Mouse (Mus musculus) kidney, postnatal 4 days (tissue): ENCODE measurements around the gene Pik3cb.

Source experiments
- DNase-seq, 2 experiments: peaks; one replicate each; pipeline ENCODE4 v3.0.0; 2021; ENCODE audit warnings: mixed read lengths in 2 of 2

The Pik3cb gene

GRCm38 (mm10) chr9:99074462-99074861 is 66.0 kb downstream of the Pik3cb start:
- no peak for DNase-seq

- peak in 1 of 2 experiments; percentile 19 for DNase-seq
Measured at GRCm38 (mm10) chr9:99072538-99072937, 67.9 kb downstream of the Pik3cb start.

GRCm38 (mm10) chr9:99065311-99065710 is 75.1 kb downstream of the Pik3cb start:
- DNase-seq, result no peak

GRCm38 (mm10) chr9:99064216-99064615 is 76.2 kb downstream of the Pik3cb start:
- no peak for DNase-seq

- peak; percentile 88 for DNase-seq
Measured at GRCm38 (mm10) chr9:99062544-99062943, 77.9 kb downstream of the Pik3cb start.

GRCm38 (mm10) chr9:99057751-99058150 is 82.7 kb downstream of the Pik3cb start:
- DNase-seq, result no peak

GRCm38 (mm10) chr9:99049760-99050159 is 90.7 kb downstream of the Pik3cb start:
- DNase-seq, result peak; percentile 8 to 14

- peak; percentile 20 to 41 for DNase-seq
Measured at GRCm38 (mm10) chr9:99048724-99049250, 91.6 kb downstream of the Pik3cb start.

- no peak for DNase-seq
Measured at GRCm38 (mm10) chr9:99044761-99045160, 95.7 kb downstream of the Pik3cb start.

- DNase-seq, result no peak
Measured at GRCm38 (mm10) chr9:99042641-99043040, 97.8 kb downstream of the Pik3cb start.

- DNase-seq, result no peak
Measured at GRCm38 (mm10) chr9:99041994-99042393, 98.4 kb downstream of the Pik3cb start.

- no peak for DNase-seq
Measured at GRCm38 (mm10) chr9:99035575-99035974, 104.8 kb downstream of the Pik3cb start, which contains the start of gene Gm1123. Gene Gm1123 (minus strand): TSS chr9:99035715.

- no peak for DNase-seq
Measured at GRCm38 (mm10) chr9:99034111-99034510, 106.3 kb downstream of the Pik3cb start.

GRCm38 (mm10) chr9:99032031-99032430 is 108.4 kb downstream of the Pik3cb start:
- no peak for DNase-seq

- DNase-seq, result no peak
Measured at GRCm38 (mm10) chr9:99021751-99022150, 118.7 kb downstream of the Pik3cb start.

GRCm38 (mm10) chr9:99021166-99021565 is 119.3 kb downstream of the Pik3cb start:
- no peak for DNase-seq

GRCm38 (mm10) chr9:99017679-99018078 is 122.7 kb downstream of the Pik3cb start:
- DNase-seq, result peak in 1 of 2 experiments; percentile 25

- DNase-seq, result no peak
Measured at GRCm38 (mm10) chr9:99016759-99017158, 123.7 kb downstream of the Pik3cb start.

- no peak for DNase-seq
Measured at GRCm38 (mm10) chr9:99016301-99016700, 124.1 kb downstream of the Pik3cb start.

- no peak for DNase-seq
Measured at GRCm38 (mm10) chr9:99009898-99010199, 130.6 kb downstream of the Pik3cb start.

GRCm38 (mm10) chr9:99009069-99009897 is 131.1 kb downstream of the Pik3cb start:
- DNase-seq, result no peak

GRCm38 (mm10) chr9:99001326-99001725 is 139.1 kb downstream of the Pik3cb start:
- DNase-seq, result no peak

GRCm38 (mm10) chr9:98999881-99000339 is 140.5 kb downstream of the Pik3cb start:
- DNase-seq, result no peak

- no peak for DNase-seq
Measured at GRCm38 (mm10) chr9:98994103-98994502, 146.3 kb downstream of the Pik3cb start.
